Mouse (Mus musculus): ENCODE measurements around the gene Nhlrc4. TPM values are rescaled to one million over a fixed set of nuclear protein-coding genes. Genes with fewer than 3 reads are reported as not detected.

The Nhlrc4 gene
- polyA plus RNA-seq, 1 experiment from 2014 or later: 0.10 TPM

GRCm38 (mm10) chr17:25913186-25913876 is 31.4 kb downstream of the Nhlrc4 start:
- WGBS: 87% methylated on average over 14 of the region's 14 CpGs
- H3K4me3 ChIP-seq: no peak overlapping the region
- no peaks in the 10 kb centered on the region for H3K27me3 ChIP-seq (ENCODE audit: low read depth, poor library complexity, severe bottlenecking)
- no peak overlapping the region for H3K27ac ChIP-seq
- H3K36me3 ChIP-seq: peaks cover 47% of the 10 kb centered on the region
- peaks cover 9% of the 10 kb centered on the region for H3K4me1 ChIP-seq
- H3K9me3 ChIP-seq (replicated peaks): no peaks in the 10 kb centered on the region
- no peak for DNase-seq (ENCODE audit: low spot score)

DNA sequence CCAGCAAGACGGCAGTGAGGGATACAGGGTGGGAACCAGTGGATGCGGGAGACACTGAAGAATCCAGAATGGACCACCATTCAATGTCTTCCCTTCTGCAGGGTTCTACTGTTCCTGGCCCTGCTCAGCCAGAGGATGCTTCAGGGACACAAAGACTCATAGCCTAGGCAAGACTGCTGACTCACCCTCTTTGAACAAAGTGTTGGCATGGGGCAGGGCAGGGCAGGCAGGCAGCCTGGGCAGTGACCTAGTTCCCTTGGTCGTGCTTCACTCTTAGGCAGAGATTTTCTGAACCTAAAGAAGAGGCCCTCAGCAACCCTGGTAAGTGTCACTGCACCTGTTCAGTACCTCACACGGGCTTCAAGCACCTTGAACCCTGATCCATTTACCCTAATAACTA is 32.9 kb downstream of the Nhlrc4 start:
- DNase-seq (ENCODE audit: low spot score): no peak
- no peak overlapping the region for H3K27ac ChIP-seq
- no peak overlapping the region for H3K4me3 ChIP-seq
- H3K4me1 ChIP-seq: no peaks in the 10 kb centered on the region
- peaks cover 39% of the 10 kb centered on the region for H3K36me3 ChIP-seq
- no peaks in the 10 kb centered on the region for H3K27me3 ChIP-seq (ENCODE audit: low read depth, poor library complexity, severe bottlenecking)
- no peaks in the 10 kb centered on the region for H3K9me3 ChIP-seq (replicated peaks)
- WGBS: 87% methylated on average over 4 of the region's 4 CpGs

DNA sequence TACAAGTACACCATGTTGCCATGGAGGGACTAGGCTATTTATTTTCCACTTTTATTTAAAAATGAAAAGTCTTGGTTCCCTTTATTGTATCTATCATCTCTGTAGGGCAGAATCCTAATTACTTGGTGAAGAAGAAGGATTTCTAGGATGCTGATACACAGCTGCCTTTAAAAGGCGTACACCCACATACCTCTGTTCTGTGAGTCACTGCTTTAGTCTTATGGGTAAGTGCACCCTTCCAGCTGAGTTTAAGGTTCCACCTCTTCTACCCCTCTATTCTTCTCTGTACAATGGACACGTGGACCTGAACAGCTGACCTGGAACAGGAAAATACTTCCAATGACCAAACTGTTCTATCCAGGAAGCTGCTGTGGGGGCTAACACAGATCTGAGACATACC is 37.1 kb downstream of the Nhlrc4 start:
- DNase-seq (ENCODE audit: low spot score): no peak
- no peaks in the 10 kb centered on the region for H3K27me3 ChIP-seq (ENCODE audit: low read depth, poor library complexity, severe bottlenecking)
- H3K27ac ChIP-seq: no peak overlapping the region
- H3K9me3 ChIP-seq (replicated peaks): no peaks in the 10 kb centered on the region
- no peaks in the 10 kb centered on the region for H3K4me1 ChIP-seq
- WGBS: 90% methylated on average over 2 of the region's 2 CpGs
- peaks cover 29% of the 10 kb centered on the region for H3K36me3 ChIP-seq
- H3K4me3 ChIP-seq: no peak overlapping the region

- Histone ChIP-seq H3K27ac (no peak overlapping the region), H3K4me3 (no peak overlapping the region), H3K9me3 (replicated peaks) (no peaks in the 10 kb centered on the region), H3K27me3 (ENCODE audit: low read depth, poor library complexity, severe bottlenecking) (no peaks in the 10 kb centered on the region), H3K36me3 (peaks cover 30% of the 10 kb centered on the region), H3K4me1 (no peaks in the 10 kb centered on the region)
- WGBS: 85% methylated on average over 3 of the region's 3 CpGs
- DNase-seq (ENCODE audit: low spot score): no peak
Observed at GRCm38 (mm10) chr17:25903061-25903460, 41.7 kb downstream of the Nhlrc4 start.

- Histone ChIP-seq H3K27ac (no peak overlapping the region), H3K36me3 (peaks cover 19% of the 10 kb centered on the region), H3K4me1 (peaks cover 10% of the 10 kb centered on the region), H3K27me3 (ENCODE audit: low read depth, poor library complexity, severe bottlenecking) (no peaks in the 10 kb centered on the region), H3K4me3 (no peak overlapping the region), H3K9me3 (replicated peaks) (no peaks in the 10 kb centered on the region)
- WGBS: 94% methylated on average over 1 of the region's 1 CpGs
- DNase-seq (ENCODE audit: low spot score): no peak
Observed at GRCm38 (mm10) chr17:25900193-25900592, 44.6 kb downstream of the Nhlrc4 start.

DNA sequence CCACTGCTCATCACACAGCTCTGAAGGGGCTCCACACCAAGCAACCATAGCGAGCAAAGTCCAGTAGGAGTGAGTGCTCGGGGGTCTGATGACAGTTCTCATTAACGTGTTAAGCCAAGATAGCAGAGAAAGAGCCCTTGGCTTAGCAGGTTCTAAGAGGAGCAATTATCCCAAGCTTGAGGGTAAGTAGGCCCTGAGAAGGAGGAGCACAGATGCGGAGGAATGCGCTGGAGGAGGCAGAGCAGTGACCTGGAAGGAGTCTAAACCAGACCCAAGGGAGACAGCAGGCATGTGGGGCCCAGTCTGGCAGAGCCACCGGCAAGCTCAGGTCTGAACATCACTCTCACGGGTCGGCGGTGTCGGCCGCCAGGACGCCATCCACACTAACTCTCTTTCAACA is 48.9 kb downstream of the Nhlrc4 start:
- Histone ChIP-seq H3K4me1 (peaks cover 15% of the 10 kb centered on the region), H3K4me3 (no peak overlapping the region), H3K27me3 (ENCODE audit: low read depth, poor library complexity, severe bottlenecking) (no peaks in the 10 kb centered on the region), H3K9me3 (replicated peaks) (no peaks in the 10 kb centered on the region), H3K36me3 (peaks cover 14% of the 10 kb centered on the region), H3K27ac (no peak overlapping the region)
- 66% methylated on average over 12 of the region's 12 CpGs for WGBS
- DNase-seq (ENCODE audit: low spot score): no peak

DNA sequence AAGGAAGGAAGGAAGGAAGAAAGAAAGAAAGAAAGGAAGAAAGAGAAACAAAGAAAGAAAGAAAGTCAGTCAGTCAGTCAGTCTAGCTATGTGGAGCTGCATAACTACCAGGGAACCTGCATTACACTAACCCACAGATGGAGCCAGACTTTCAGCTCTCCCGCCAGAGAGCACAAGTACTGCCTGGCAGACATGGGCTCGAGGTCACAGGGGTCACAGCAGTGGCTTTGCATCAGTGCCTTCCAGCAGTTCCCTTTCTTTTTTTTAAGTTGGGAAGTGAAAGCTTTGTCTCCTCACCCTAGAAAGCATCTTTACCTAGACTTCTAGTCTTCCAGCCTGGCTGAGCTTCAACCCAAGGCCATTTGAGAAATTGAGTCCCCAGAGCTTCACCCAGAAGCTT is 49.3 kb downstream of the Nhlrc4 start:
- no peak for DNase-seq (ENCODE audit: low spot score)
- H3K4me1 ChIP-seq: peaks cover 15% of the 10 kb centered on the region
- WGBS: 33% methylated on average over 2 of the region's 2 CpGs
- H3K36me3 ChIP-seq: peaks cover 12% of the 10 kb centered on the region
- H3K27me3 ChIP-seq (ENCODE audit: low read depth, poor library complexity, severe bottlenecking): no peaks in the 10 kb centered on the region
- H3K9me3 ChIP-seq (replicated peaks): no peaks in the 10 kb centered on the region
- H3K27ac ChIP-seq: no peak overlapping the region
- H3K4me3 ChIP-seq: no peak overlapping the region

DNA sequence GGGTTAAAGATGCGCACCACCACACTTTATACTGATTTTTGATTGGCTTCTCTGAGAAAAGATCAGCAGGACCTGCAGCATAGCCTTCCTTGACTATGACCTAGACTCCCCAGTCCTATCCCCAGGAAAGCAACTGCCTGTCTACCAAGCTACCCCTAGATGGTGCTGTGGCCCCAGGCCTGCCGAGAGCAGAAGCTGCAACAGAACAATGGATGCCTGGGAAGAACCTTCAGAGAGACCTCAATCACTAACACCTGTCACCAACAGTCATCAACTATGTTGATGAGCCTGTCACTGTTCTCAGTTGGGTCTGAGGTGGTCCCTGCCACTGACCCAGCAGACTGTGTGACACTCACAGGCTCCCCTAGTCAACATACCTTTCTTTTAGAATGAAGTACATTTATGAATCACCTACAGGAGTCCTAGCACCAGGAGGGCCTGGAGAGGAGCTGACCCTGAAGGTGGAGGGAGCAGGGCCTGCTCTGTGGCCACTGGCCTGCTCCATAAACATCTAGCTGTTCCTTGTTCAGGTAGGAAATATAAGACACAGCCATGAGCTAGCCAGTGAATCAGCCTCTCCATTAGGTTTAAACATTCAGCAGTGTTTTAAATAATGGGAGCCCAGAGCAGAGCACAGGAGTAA is 50.7 kb downstream of the Nhlrc4 start:
- Histone ChIP-seq H3K36me3 (peaks cover 15% of the 10 kb centered on the region), H3K9me3 (replicated peaks) (no peaks in the 10 kb centered on the region), H3K4me1 (peaks cover 15% of the 10 kb centered on the region), H3K27me3 (ENCODE audit: low read depth, poor library complexity, severe bottlenecking) (no peaks in the 10 kb centered on the region), H3K4me3 (no peak overlapping the region), H3K27ac (peak overlapping the region; percentile 67; the same call in 1 of the 2 replicates)
- WGBS: 42% methylated on average over 2 of the region's 2 CpGs
- peak; percentile 68 for DNase-seq (ENCODE audit: low spot score)

Other genes starting within 250 kb of the Nhlrc4 start
- 2.0 TPM in 2 replicates for gene Gng13, start 227.8 kb downstream of the Nhlrc4 start, polyA plus RNA-seq (2016; fragmentation: Nextera tagmentation; extraction: Ambion mirVana)
- 68.5 and 71.9 TPM in 2 replicates for gene Chtf18, start 217.5 kb downstream of the Nhlrc4 start, polyA plus RNA-seq (2016; fragmentation: Nextera tagmentation; extraction: Ambion mirVana)
- gene Rpusd1, start 217.3 kb downstream of the Nhlrc4 start, polyA plus RNA-seq (2016; fragmentation: Nextera tagmentation; extraction: Ambion mirVana): 24.8 and 27.0 TPM in 2 replicates
- gene Mslnl, start 208.9 kb downstream of the Nhlrc4 start, polyA plus RNA-seq (2016; fragmentation: Nextera tagmentation; extraction: Ambion mirVana): not detected in 2 replicates
- 0.98 TPM in 1 of 2 replicates, not detected in the other for gene Msln, start 190.6 kb downstream of the Nhlrc4 start, polyA plus RNA-seq (2016; fragmentation: Nextera tagmentation; extraction: Ambion mirVana)
- 21.2 and 26.8 TPM in 2 replicates for gene Narfl, start 171.2 kb downstream of the Nhlrc4 start, polyA plus RNA-seq (2016; fragmentation: Nextera tagmentation; extraction: Ambion mirVana)
- 59.7 and 80.7 TPM in 2 replicates for gene Haghl, start 159.3 kb downstream of the Nhlrc4 start, polyA plus RNA-seq (2016; fragmentation: Nextera tagmentation; extraction: Ambion mirVana)
- 0.44 and 0.50 TPM in 2 replicates for gene Ccdc78, start 158.4 kb downstream of the Nhlrc4 start, polyA plus RNA-seq (2016; fragmentation: Nextera tagmentation; extraction: Ambion mirVana)
- gene Fam173a, start 152.1 kb downstream of the Nhlrc4 start, polyA plus RNA-seq (2016; fragmentation: Nextera tagmentation; extraction: Ambion mirVana): 55.6 and 63.3 TPM in 2 replicates
- 0.76 TPM in 1 of 2 replicates, not detected in the other for gene AC134908.4, start 149.3 kb downstream of the Nhlrc4 start, polyA plus RNA-seq (2016; fragmentation: Nextera tagmentation; extraction: Ambion mirVana)
- gene Metrn, start 147.8 kb downstream of the Nhlrc4 start, polyA plus RNA-seq (2016; fragmentation: Nextera tagmentation; extraction: Ambion mirVana): 87.5 and 112 TPM in 2 replicates
- gene Fbxl16, start 135.9 kb downstream of the Nhlrc4 start, polyA plus RNA-seq (2016; fragmentation: Nextera tagmentation; extraction: Ambion mirVana): 1.0 and 1.5 TPM in 2 replicates
- gene Wdr24, start 121.3 kb downstream of the Nhlrc4 start, polyA plus RNA-seq (2016; fragmentation: Nextera tagmentation; extraction: Ambion mirVana): 31.6 and 32.0 TPM in 2 replicates
- gene Jmjd8, start 116.1 kb downstream of the Nhlrc4 start, polyA plus RNA-seq (2016; fragmentation: Nextera tagmentation; extraction: Ambion mirVana): 52.4 and 54.9 TPM in 2 replicates
- 408 and 426 TPM in 2 replicates for gene Stub1, start 111.6 kb downstream of the Nhlrc4 start, polyA plus RNA-seq (2016; fragmentation: Nextera tagmentation; extraction: Ambion mirVana)
- gene Rhbdl1, start 107.7 kb downstream of the Nhlrc4 start, polyA plus RNA-seq (2016; fragmentation: Nextera tagmentation; extraction: Ambion mirVana): 1.0 and 1.2 TPM in 2 replicates
- 1.5 and 1.9 TPM in 2 replicates for gene Gm20683, start 103.2 kb downstream of the Nhlrc4 start, polyA plus RNA-seq (2016; fragmentation: Nextera tagmentation; extraction: Ambion mirVana)
- 30.8 and 32.6 TPM in 2 replicates for gene Rhot2, start 100.1 kb downstream of the Nhlrc4 start, polyA plus RNA-seq (2016; fragmentation: Nextera tagmentation; extraction: Ambion mirVana)
- gene Wdr90, start 83.5 kb downstream of the Nhlrc4 start, polyA plus RNA-seq (2016; fragmentation: Nextera tagmentation; extraction: Ambion mirVana): 45.5 and 46.2 TPM in 2 replicates
- 13.6 and 22.0 TPM in 2 replicates for gene Mcrip2, start 76.2 kb downstream of the Nhlrc4 start, polyA plus RNA-seq (2016; fragmentation: Nextera tagmentation; extraction: Ambion mirVana)
- 69.3 and 69.6 TPM in 2 replicates for gene Mettl26, start 69.9 kb downstream of the Nhlrc4 start, polyA plus RNA-seq (2016; fragmentation: Nextera tagmentation; extraction: Ambion mirVana)
- gene Wfikkn1, start 64.1 kb downstream of the Nhlrc4 start, polyA plus RNA-seq (2016; fragmentation: Nextera tagmentation; extraction: Ambion mirVana): 2.6 and 5.6 TPM in 2 replicates
- gene Rab40c, start 25.2 kb downstream of the Nhlrc4 start, polyA plus RNA-seq (2016; fragmentation: Nextera tagmentation; extraction: Ambion mirVana): 37.5 and 37.9 TPM in 2 replicates
- gene Pigq, start within 50 bp of the Nhlrc4 start, polyA plus RNA-seq (2016; fragmentation: Nextera tagmentation; extraction: Ambion mirVana): 65.2 and 72.1 TPM in 2 replicates
- gene A930017K11Rik, start 7.6 kb upstream of the Nhlrc4 start, polyA plus RNA-seq (2016; fragmentation: Nextera tagmentation; extraction: Ambion mirVana): 0.08 and 0.20 TPM in 2 replicates
- gene Capn15, start 40.8 kb upstream of the Nhlrc4 start, polyA plus RNA-seq (2016; fragmentation: Nextera tagmentation; extraction: Ambion mirVana): 38.7 and 38.9 TPM in 2 replicates
- 20.9 and 22.1 TPM in 2 replicates for gene Rab11fip3, start 124.6 kb upstream of the Nhlrc4 start, polyA plus RNA-seq (2016; fragmentation: Nextera tagmentation; extraction: Ambion mirVana)
- 23.0 and 26.3 TPM in 2 replicates for gene Decr2, start 145.4 kb upstream of the Nhlrc4 start, polyA plus RNA-seq (2016; fragmentation: Nextera tagmentation; extraction: Ambion mirVana)
- gene Nme4, start 150.6 kb upstream of the Nhlrc4 start, polyA plus RNA-seq (2016; fragmentation: Nextera tagmentation; extraction: Ambion mirVana): 163 and 186 TPM in 2 replicates
- gene Tmem8, start 168.3 kb upstream of the Nhlrc4 start, polyA plus RNA-seq (2016; fragmentation: Nextera tagmentation; extraction: Ambion mirVana): 0.53 and 0.56 TPM in 2 replicates
- gene Mrpl28, start 178.5 kb upstream of the Nhlrc4 start, polyA plus RNA-seq (2016; fragmentation: Nextera tagmentation; extraction: Ambion mirVana): 302 and 336 TPM in 2 replicates
- gene Axin1, start 193.7 kb upstream of the Nhlrc4 start, polyA plus RNA-seq (2016; fragmentation: Nextera tagmentation; extraction: Ambion mirVana): 11.5 and 14.2 TPM in 2 replicates

Data from limb, embryonic 10.5 days (tissue).